Mouse (Mus musculus): Measurements from ENCODE around the gene Srrt. TPM values are rescaled to one million over a fixed set of nuclear protein-coding genes. Genes with fewer than 3 reads are reported as not detected.

Gene Srrt
- polyA plus RNA-seq, 1 experiment: 216 TPM

- DNase-seq (ENCODE audit: low read depth): no peak
- TF ChIP-seq POLR2A (IDR thresholded peaks at IDR 0.05; ENCODE audit: borderline replicate concordance, extremely low read depth, insufficient read depth, insufficient read length, poor library complexity, severe bottlenecking): peak; percentile 16; the same call in 1 of the 2 replicates
- TF ChIP-seq CTCF (IDR thresholded peaks at IDR 0.05; ENCODE audit: borderline replicate concordance, extremely low read depth, insufficient read depth, insufficient read length): no peak
Measured at GRCm38 (mm10) chr5:137313466-137314192, 6.2 kb upstream of the Srrt start.

DNA sequence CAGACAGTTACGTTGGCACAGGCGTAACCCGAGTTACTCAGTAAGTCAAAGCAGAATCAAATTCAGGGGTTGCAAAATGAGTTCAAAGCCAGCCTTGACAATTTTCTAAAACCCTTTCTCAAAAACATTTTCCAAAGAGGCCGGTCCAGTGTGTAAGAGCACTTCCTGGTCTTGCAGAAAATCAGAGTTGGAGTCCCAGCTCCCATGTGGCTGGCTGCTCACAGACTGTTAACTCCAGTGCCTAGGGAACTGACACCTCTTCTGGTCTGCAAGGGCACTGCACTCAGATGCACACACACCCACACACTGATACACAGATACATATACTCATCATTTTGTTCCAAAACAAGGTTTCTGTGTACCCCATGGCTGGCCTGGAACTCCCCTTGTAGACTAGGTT is 882 bp upstream of the Srrt start:
- DNase-seq (ENCODE audit: low read depth): no peak
- TF ChIP-seq POLR2A (IDR thresholded peaks at IDR 0.05; ENCODE audit: borderline replicate concordance, extremely low read depth, insufficient read depth, insufficient read length, poor library complexity, severe bottlenecking) (no peak), CTCF (IDR thresholded peaks at IDR 0.05; ENCODE audit: borderline replicate concordance, extremely low read depth, insufficient read depth, insufficient read length) (no peak)

DNA sequence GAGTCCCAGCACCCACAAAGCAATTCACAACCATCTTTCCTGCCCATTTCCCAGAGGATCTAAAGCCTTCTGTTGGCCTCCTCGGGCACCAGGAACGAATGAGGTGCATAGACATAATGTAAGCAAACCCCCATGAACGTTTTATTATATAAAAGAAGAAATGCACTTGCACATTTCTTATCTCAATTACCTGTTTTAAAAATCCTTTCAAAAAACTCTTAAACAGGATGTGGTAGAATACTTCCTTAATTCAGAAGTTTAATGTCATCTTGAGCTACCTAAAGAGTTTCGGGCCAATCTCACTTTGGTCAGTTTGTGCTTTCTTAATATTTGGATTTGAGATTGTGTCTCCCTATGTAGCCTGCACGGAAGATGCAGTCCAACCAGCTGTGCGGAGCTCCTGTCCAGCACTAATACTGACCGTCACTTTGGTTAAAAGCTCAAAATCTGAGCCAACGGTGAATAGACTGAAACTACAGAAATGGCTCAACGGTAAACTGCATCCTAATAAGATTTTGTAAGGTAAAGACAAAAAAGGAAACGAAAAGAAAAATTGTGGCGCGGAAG is 952 bp downstream of the Srrt start:
- DNase-seq (ENCODE audit: low read depth): no peak
- TF ChIP-seq CTCF (IDR thresholded peaks at IDR 0.05; ENCODE audit: borderline replicate concordance, extremely low read depth, insufficient read depth, insufficient read length): no peak
- TF ChIP-seq POLR2A (IDR thresholded peaks at IDR 0.05; ENCODE audit: borderline replicate concordance, extremely low read depth, insufficient read depth, insufficient read length, poor library complexity, severe bottlenecking): 0 out of 2 replicates have a peak, but pooled peaks have one; percentile 0

DNA sequence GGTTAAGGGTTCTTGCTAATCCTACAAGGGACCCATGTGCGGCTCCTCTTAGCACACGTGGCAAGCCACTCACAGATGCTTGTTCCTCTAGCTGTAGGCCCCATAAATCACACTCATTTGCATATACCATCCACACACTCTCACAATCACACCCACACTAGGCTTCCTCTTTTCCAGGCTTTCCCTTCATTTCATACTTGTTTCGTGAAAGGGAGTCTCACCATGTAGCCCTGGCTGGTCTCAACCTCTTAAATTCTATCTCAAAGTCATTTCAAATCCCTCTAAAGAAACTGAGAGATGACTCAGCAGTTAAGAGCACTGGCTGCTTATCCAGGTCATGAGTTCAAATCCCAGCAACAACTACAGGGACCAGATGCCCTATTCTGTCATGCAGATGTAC is 1.7 kb downstream of the Srrt start:
- DNase-seq (ENCODE audit: low read depth): no peak
- no peak for TF ChIP-seq CTCF (IDR thresholded peaks at IDR 0.05; ENCODE audit: borderline replicate concordance, extremely low read depth, insufficient read depth, insufficient read length)
- no peak for TF ChIP-seq POLR2A (IDR thresholded peaks at IDR 0.05; ENCODE audit: borderline replicate concordance, extremely low read depth, insufficient read depth, insufficient read length, poor library complexity, severe bottlenecking)

- DNase-seq (ENCODE audit: low read depth): no peak
- TF ChIP-seq CTCF (IDR thresholded peaks at IDR 0.05; ENCODE audit: borderline replicate concordance, extremely low read depth, insufficient read depth, insufficient read length) (no peak), POLR2A (IDR thresholded peaks at IDR 0.05; ENCODE audit: borderline replicate concordance, extremely low read depth, insufficient read depth, insufficient read length, poor library complexity, severe bottlenecking) (no peak)
Measured at GRCm38 (mm10) chr5:137304816-137305215, 2.7 kb downstream of the Srrt start.

- no peak for DNase-seq (ENCODE audit: low read depth)
- no peak for TF ChIP-seq POLR2A (IDR thresholded peaks at IDR 0.05; ENCODE audit: borderline replicate concordance, extremely low read depth, insufficient read depth, insufficient read length, poor library complexity, severe bottlenecking)
- no peak for TF ChIP-seq CTCF (IDR thresholded peaks at IDR 0.05; ENCODE audit: borderline replicate concordance, extremely low read depth, insufficient read depth, insufficient read length)
Measured at GRCm38 (mm10) chr5:137304165-137304564, 3.3 kb downstream of the Srrt start.

DNA sequence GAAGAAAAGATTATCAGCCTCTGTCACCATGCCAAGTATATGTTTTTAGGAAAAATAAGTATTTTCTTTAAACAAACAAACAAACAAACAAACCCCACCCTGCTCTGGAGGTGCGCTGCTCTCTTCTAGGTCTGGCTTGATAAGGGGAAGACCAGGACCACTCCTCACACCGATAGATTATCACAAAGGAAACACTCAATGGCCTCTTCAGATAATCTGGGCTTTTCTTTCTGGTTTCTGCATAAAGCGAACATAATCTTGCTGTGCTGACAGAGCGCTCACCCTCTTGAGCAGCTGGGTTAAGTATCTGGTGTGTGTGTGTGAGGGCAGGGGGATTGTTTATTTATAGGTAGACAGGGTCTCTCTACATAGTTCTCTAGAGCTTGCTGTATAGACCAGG is 3.9 kb downstream of the Srrt start:
- TF ChIP-seq CTCF (IDR thresholded peaks at IDR 0.05; ENCODE audit: borderline replicate concordance, extremely low read depth, insufficient read depth, insufficient read length): no peak
- TF ChIP-seq POLR2A (IDR thresholded peaks at IDR 0.05; ENCODE audit: borderline replicate concordance, extremely low read depth, insufficient read depth, insufficient read length, poor library complexity, severe bottlenecking): no peak
- DNase-seq (ENCODE audit: low read depth): no peak

DNA sequence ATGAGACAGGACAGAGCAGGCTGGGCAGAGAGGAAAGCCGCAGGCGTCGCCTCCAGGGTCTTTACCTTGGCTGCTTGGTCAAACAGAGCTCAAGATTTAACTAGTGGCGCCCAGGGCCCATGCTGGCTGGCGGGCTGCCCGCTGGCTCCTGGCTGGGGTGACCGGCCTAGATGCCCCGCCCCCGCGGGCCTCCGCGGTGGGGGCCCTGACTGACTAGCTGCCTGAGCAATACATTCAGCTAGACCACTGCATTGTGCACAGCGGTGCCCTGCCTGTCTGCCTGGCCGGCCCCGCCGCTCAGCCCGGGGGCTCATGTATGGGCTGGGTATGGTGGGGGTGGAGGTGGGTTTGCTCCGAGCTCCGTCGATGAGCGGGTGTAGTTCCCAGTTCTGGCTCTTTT is 6.2 kb downstream of the Srrt start:
- TF ChIP-seq POLR2A (IDR thresholded peaks at IDR 0.05; ENCODE audit: borderline replicate concordance, extremely low read depth, insufficient read depth, insufficient read length, poor library complexity, severe bottlenecking) (no peak), CTCF (IDR thresholded peaks at IDR 0.05; ENCODE audit: borderline replicate concordance, extremely low read depth, insufficient read depth, insufficient read length) (no peak)
- DNase-seq (ENCODE audit: low read depth): peak; percentile 56

GRCm38 (mm10) chr5:137299240-137299639 is 8.2 kb downstream of the Srrt start:
- TF ChIP-seq POLR2A (IDR thresholded peaks at IDR 0.05; ENCODE audit: borderline replicate concordance, extremely low read depth, insufficient read depth, insufficient read length, poor library complexity, severe bottlenecking) (no peak), CTCF (IDR thresholded peaks at IDR 0.05; ENCODE audit: borderline replicate concordance, extremely low read depth, insufficient read depth, insufficient read length) (no peak)
- DNase-seq (ENCODE audit: low read depth): no peak

GRCm38 (mm10) chr5:137297126-137297525 is 10.3 kb downstream of the Srrt start:
- TF ChIP-seq CTCF (IDR thresholded peaks at IDR 0.05; ENCODE audit: borderline replicate concordance, extremely low read depth, insufficient read depth, insufficient read length) (no peak), POLR2A (IDR thresholded peaks at IDR 0.05; ENCODE audit: borderline replicate concordance, extremely low read depth, insufficient read depth, insufficient read length, poor library complexity, severe bottlenecking) (no peak)
- no peak for DNase-seq (ENCODE audit: low read depth)

DNA sequence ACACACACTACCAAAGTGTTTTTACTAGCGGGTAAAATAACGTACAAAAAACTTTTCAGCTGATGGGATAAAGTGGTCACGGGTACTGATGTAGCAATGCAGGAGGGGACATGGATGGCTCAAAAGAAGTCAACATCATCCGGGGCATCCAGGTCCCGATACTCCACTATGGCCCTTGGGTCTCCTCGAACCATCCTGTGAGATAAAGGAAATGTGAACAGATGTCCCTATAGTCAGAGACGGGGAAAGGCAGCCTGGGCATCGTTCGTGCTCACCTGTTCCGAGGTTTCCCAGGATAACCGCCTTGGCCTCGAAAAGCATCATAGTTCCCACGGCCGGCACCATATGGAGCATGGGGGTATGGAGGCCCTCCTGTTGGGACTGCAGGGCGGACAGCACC is 11.8 kb downstream of the Srrt start:
- TF ChIP-seq CTCF (IDR thresholded peaks at IDR 0.05; ENCODE audit: borderline replicate concordance, extremely low read depth, insufficient read depth, insufficient read length) (no peak), POLR2A (IDR thresholded peaks at IDR 0.05; ENCODE audit: borderline replicate concordance, extremely low read depth, insufficient read depth, insufficient read length, poor library complexity, severe bottlenecking) (no peak)
- DNase-seq (ENCODE audit: low read depth): no peak

DNA sequence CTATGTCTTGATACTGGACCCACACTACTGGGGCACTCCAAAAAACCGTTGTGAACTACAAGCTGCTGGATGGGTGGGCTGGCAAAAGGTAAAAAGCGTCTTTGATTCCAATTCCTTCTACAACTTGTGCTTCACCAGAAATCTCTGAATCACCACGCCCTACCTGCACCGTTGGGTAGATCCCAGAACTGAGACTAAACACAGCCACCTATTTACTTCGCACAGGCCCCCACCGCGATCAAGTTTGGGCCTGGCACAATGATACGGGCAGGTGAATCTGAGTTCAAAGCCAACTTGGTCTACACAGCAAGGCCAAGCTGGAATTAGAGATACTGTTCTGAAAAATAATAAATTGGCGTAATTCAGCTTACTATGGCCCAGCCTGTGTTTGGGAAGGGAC is 12.2 kb downstream of the Srrt start:
- TF ChIP-seq POLR2A (IDR thresholded peaks at IDR 0.05; ENCODE audit: borderline replicate concordance, extremely low read depth, insufficient read depth, insufficient read length, poor library complexity, severe bottlenecking): no peak
- TF ChIP-seq CTCF (IDR thresholded peaks at IDR 0.05; ENCODE audit: borderline replicate concordance, extremely low read depth, insufficient read depth, insufficient read length): no peak
- DNase-seq (ENCODE audit: low read depth): no peak

Measured in brain, embryonic 14.5 days (tissue).